Mouse (Mus musculus): ENCODE measurements at regions not wholly inside any gene's neighbourhood (a gene's known extent, or its start where the extent isn't known, plus 50 kb on each side); places are given as distances from the start of the nearest gene placed in this dataset.
"Not testable (repeated sequence)": the region's sequence is repeated elsewhere in the genome, so short reads cannot be mapped to it uniquely, and the experiment has no call there.

DNA sequence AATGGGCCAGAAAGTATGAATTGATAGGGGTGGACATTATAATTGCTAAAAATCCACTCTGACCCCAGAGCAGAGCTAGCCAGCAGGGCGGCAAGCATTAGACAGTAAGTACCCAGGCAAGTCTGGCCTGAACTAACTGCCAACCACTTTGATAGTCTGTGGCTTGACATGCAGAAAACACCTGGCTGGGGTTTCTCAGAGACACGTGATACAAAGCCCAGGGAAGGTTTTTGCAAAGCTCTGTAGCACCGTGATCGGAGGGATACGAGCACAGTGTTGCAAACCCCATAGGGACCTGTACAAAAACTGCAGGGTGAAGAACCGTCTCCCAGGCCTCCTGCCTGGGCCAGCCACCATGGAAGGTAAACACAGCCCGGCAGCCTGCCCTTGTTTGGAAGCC lies 131.9 kb downstream of the Dad1 start:
- WGBS, result 54% methylated on average over 7 of the region's 7 CpGs

DNA sequence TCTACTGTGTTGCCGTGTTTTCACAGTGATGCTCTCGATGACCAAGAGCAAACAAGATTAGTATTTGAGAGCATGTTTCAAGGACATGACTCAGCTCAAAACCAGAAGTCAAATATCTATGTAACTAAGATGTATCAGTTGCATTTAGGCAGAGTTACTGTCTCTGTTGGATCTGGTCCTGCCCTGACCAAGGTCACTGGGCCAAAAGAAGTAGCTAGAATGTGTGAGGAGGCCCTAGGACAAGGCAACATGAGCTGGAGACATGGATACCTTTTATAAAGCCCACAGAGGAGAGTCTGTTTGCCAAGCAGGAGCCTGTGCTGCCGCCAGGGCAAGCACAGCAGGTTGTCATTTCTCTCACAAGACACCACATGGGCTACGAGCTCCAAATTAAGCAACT lies 132.6 kb downstream of the Dad1 start:
- no peak for TF ChIP-seq CTCF (IDR thresholded peaks at IDR 0.05; ENCODE audit: low read depth)
- ATAC-seq, result no peak
- Histone ChIP-seq H3K4me3 (ENCODE audit: low read depth, low read length) (no peak overlapping the region), H3K4me2 (replicated peaks; ENCODE audit: low read depth) (no peak overlapping the region), H3K27ac (ENCODE audit: low read depth, low read length) (no peak overlapping the region), H3K9ac (ENCODE audit: low read depth, low read length) (no peak overlapping the region), H3K9me3 (ENCODE audit: control insufficient read depth) (no peaks in the 10 kb centered on the region), H3K36me3 (ENCODE audit: control insufficient read depth, insufficient read depth) (no peaks in the 10 kb centered on the region), H3K27me3 (replicated peaks; ENCODE audit: control insufficient read depth, insufficient read depth, low read length) (no peaks in the 10 kb centered on the region), H3K4me1 (replicated peaks; ENCODE audit: control insufficient read depth, insufficient read depth, low read length) (no peaks in the 10 kb centered on the region)
- WGBS, result 82% methylated on average over 4 of the region's 4 CpGs

More for the DNA sequence above, 131.9 kb downstream of the Dad1 start:
- no peak overlapping the region for H3K9ac ChIP-seq (ENCODE audit: low read depth, low read length)
- no peak for ATAC-seq
- no peaks in the 10 kb centered on the region for H3K27me3 ChIP-seq (replicated peaks; ENCODE audit: control insufficient read depth, insufficient read depth, low read length)
- no peaks in the 10 kb centered on the region for H3K9me3 ChIP-seq (ENCODE audit: control insufficient read depth)
- no peaks in the 10 kb centered on the region for H3K4me1 ChIP-seq (replicated peaks; ENCODE audit: control insufficient read depth, insufficient read depth, low read length)
- no peak overlapping the region for H3K4me2 ChIP-seq (replicated peaks; ENCODE audit: low read depth)
- H3K36me3 ChIP-seq (ENCODE audit: control insufficient read depth, insufficient read depth), result no peaks in the 10 kb centered on the region
- H3K4me3 ChIP-seq (ENCODE audit: low read depth, low read length), result no peak overlapping the region
- no peak for TF ChIP-seq CTCF (IDR thresholded peaks at IDR 0.05; ENCODE audit: low read depth)
- no peak overlapping the region for H3K27ac ChIP-seq (ENCODE audit: low read depth, low read length)

DNA sequence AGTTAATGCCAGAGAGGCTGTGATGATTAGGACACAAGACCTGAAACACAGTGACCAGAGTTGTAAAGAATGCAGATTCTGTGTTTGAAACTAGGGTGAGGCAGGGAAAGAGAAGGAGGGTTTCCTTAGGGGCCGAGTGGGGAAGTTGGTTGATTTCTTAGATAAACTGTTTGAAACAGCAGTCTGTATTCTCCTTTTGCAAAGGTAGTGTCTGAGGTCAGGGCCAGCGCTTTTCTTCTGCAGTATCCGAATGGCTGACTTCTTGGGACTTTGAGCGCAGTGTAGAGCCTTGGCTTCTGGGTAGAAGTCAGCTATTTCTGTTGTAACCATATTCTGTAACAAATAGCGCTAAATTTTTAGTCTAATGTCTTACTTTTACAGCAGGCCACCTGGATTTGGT lies 133.7 kb downstream of the Dad1 start:
- no peak overlapping the region for H3K9ac ChIP-seq (ENCODE audit: low read depth, low read length)
- no peak for ATAC-seq
- no peak overlapping the region for H3K4me2 ChIP-seq (replicated peaks; ENCODE audit: low read depth)
- H3K27me3 ChIP-seq (replicated peaks; ENCODE audit: control insufficient read depth, insufficient read depth, low read length), result no peaks in the 10 kb centered on the region
- no peak overlapping the region for H3K27ac ChIP-seq (ENCODE audit: low read depth, low read length)
- no peaks in the 10 kb centered on the region for H3K4me1 ChIP-seq (replicated peaks; ENCODE audit: control insufficient read depth, insufficient read depth, low read length)
- H3K4me3 ChIP-seq (ENCODE audit: low read depth, low read length), result no peak overlapping the region
- no peaks in the 10 kb centered on the region for H3K9me3 ChIP-seq (ENCODE audit: control insufficient read depth)
- no peaks in the 10 kb centered on the region for H3K36me3 ChIP-seq (ENCODE audit: control insufficient read depth, insufficient read depth)
- WGBS, result 87% methylated on average over 5 of the region's 5 CpGs
- no peak for TF ChIP-seq CTCF (IDR thresholded peaks at IDR 0.05; ENCODE audit: low read depth)

DNA sequence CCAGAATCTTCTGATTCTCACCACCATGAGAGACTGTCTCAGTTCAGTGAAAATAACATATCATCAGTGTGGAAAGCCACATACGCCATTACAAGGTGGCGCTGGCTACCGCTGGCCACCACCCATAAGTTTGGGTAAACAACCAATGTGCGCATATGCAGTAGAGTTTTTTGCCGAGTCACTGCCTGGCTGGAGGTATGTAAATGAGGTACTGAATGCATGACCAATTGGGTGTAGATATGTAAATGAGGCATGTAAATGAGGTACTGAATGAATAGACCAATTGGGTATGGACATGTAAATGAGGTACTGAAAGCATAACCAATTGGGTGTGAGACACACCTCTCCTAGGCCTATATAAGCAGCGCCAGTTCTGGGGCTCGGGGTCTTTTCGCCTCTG lies 136.3 kb downstream of the Dad1 start:
- not testable (repeated sequence) for H3K9ac ChIP-seq (ENCODE audit: low read depth, low read length); H3K4me3 ChIP-seq (ENCODE audit: low read depth, low read length); H3K4me1 ChIP-seq (replicated peaks; ENCODE audit: control insufficient read depth, insufficient read depth, low read length); H3K4me2 ChIP-seq (replicated peaks; ENCODE audit: low read depth); H3K9me3 ChIP-seq (ENCODE audit: control insufficient read depth); H3K27me3 ChIP-seq (replicated peaks; ENCODE audit: control insufficient read depth, insufficient read depth, low read length); ATAC-seq; H3K27ac ChIP-seq (ENCODE audit: low read depth, low read length); H3K36me3 ChIP-seq (ENCODE audit: control insufficient read depth, insufficient read depth)
- WGBS, result 98% methylated on average over 8 of the region's 8 CpGs

DNA sequence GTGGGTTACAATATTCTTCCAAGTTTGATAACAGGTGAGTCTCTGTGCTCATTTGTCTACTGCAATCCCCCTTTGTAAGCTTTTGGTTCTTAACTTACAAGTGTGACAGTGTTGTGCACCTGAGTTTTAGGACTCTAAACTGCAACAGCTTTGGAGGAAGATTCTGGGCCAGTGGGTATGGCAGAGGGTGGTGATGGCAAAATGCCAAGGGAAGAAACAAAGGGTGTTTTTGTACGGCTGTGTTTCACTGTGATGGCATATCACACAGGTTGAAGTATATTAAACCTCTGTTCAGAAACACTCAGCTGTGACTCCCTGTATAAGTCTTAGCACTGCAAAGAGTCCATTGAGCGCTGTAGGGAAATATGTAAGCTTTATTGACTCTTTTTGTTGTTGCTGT lies 140.7 kb downstream of the Dad1 start:
- H3K36me3 ChIP-seq (ENCODE audit: control insufficient read depth, insufficient read depth), result no peaks in the 10 kb centered on the region
- no peak for ATAC-seq
- WGBS, result 50% methylated on average over 2 of the region's 2 CpGs

DNA sequence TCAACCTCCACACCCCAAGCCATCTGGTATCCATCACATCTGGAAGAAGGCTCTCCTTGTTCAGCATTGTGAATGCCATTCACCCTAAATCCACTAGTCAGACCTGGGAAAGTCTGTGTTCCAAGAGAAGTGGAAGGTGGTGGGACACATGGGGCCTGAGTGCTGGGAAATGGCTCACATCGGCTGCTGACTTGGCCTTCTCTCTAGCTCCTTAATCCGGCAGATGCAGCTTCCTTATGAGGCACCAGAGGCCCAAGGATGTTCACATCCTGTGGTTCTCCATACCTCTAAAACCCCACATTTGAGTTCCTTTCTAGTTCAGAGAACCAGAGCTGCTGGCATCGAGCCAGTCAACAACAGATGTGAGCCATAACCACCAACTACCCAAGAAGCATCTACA lies 142.9 kb downstream of the Dad1 start:
- no peaks in the 10 kb centered on the region for H3K27me3 ChIP-seq (replicated peaks; ENCODE audit: control insufficient read depth, insufficient read depth, low read length)
- H3K4me2 ChIP-seq (replicated peaks; ENCODE audit: low read depth), result no peak overlapping the region
- no peak overlapping the region for H3K9ac ChIP-seq (ENCODE audit: low read depth, low read length)
- 73% methylated on average over 3 of the region's 3 CpGs for WGBS
- no peak overlapping the region for H3K4me3 ChIP-seq (ENCODE audit: low read depth, low read length)
- no peak overlapping the region for H3K27ac ChIP-seq (ENCODE audit: low read depth, low read length)
- no peak for TF ChIP-seq CTCF (IDR thresholded peaks at IDR 0.05; ENCODE audit: low read depth)
- no peaks in the 10 kb centered on the region for H3K9me3 ChIP-seq (ENCODE audit: control insufficient read depth)
- peaks cover 8% of the 10 kb centered on the region for H3K4me1 ChIP-seq (replicated peaks; ENCODE audit: control insufficient read depth, insufficient read depth, low read length)
- no peaks in the 10 kb centered on the region for H3K36me3 ChIP-seq (ENCODE audit: control insufficient read depth, insufficient read depth)
- ATAC-seq, result no peak

More for the DNA sequence above, 140.7 kb downstream of the Dad1 start:
- Histone ChIP-seq H3K9me3 (ENCODE audit: control insufficient read depth) (no peaks in the 10 kb centered on the region), H3K4me1 (replicated peaks; ENCODE audit: control insufficient read depth, insufficient read depth, low read length) (peaks cover 6% of the 10 kb centered on the region), H3K9ac (ENCODE audit: low read depth, low read length) (no peak overlapping the region), H3K4me3 (ENCODE audit: low read depth, low read length) (no peak overlapping the region), H3K27ac (ENCODE audit: low read depth, low read length) (no peak overlapping the region), H3K27me3 (replicated peaks; ENCODE audit: control insufficient read depth, insufficient read depth, low read length) (no peaks in the 10 kb centered on the region), H3K4me2 (replicated peaks; ENCODE audit: low read depth) (no peak overlapping the region)
- TF ChIP-seq CTCF (IDR thresholded peaks at IDR 0.05; ENCODE audit: low read depth), result no peak

DNA sequence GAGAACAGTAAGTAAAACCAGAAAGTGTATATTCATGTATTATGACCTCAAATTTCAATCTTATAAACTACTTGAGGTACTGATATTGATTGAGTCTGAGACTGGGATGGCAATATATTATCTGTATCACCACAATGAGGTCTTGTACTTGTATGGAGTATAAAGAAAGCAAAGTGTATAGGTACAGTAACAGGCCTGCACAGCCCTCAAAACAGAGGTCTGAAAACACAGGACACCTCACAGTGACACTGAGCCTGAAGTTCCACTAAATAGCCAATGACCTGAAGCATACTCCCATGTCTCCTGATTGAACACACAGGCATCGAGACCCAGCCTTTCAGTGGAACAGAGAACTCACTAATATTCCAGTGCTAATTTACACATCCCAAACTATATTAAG lies 144.8 kb downstream of the Dad1 start:
- Histone ChIP-seq H3K4me2 (replicated peaks; ENCODE audit: low read depth) (no peak overlapping the region), H3K27me3 (replicated peaks; ENCODE audit: control insufficient read depth, insufficient read depth, low read length) (no peaks in the 10 kb centered on the region), H3K4me3 (ENCODE audit: low read depth, low read length) (no peak overlapping the region), H3K9me3 (ENCODE audit: control insufficient read depth) (no peaks in the 10 kb centered on the region), H3K36me3 (ENCODE audit: control insufficient read depth, insufficient read depth) (no peaks in the 10 kb centered on the region), H3K4me1 (replicated peaks; ENCODE audit: control insufficient read depth, insufficient read depth, low read length) (peaks cover 8% of the 10 kb centered on the region), H3K9ac (ENCODE audit: low read depth, low read length) (no peak overlapping the region), H3K27ac (ENCODE audit: low read depth, low read length) (no peak overlapping the region)
- no peak for ATAC-seq
- TF ChIP-seq CTCF (IDR thresholded peaks at IDR 0.05; ENCODE audit: low read depth), result no peak
- 69% methylated on average over 1 of the region's 1 CpGs for WGBS
